Mouse (Mus musculus): ENCODE measurements around the gene Peli1. TPM values are rescaled to one million over a fixed set of nuclear protein-coding genes. Genes with fewer than 3 reads are reported as not detected.

Peli1 gene
- polyA plus RNA-seq, 1 experiment, result 9.1 TPM

DNA sequence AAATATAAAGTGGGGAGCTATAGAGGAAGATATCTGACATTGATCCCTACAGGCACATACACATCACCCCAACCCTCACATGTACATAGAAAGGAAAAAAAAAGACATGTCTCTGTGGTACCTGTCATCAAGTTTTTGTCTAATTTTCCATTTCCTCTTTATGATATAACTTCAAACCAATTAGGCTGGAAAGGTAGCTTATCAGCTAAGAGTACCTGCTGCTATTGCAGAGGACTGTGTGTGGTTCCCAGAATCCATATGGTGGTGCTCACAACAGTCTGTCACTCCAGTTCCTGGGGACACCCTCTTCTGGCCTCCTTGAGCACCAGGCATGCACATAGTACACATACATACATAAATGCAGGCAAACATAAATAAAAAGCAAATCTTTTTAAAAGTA lies 24.7 kb downstream of the Peli1 start:
- H3K4me1 ChIP-seq (ENCODE audit: control insufficient read depth, insufficient read depth, low read length), result no peaks in the 10 kb centered on the region; the same call in 1 of the 2 replicates
- TF ChIP-seq POLR2A (IDR thresholded peaks at IDR 0.05; ENCODE audit: borderline replicate concordance, control insufficient read depth, low read depth, low read length), result no peak
- no peak for TF ChIP-seq CTCF (IDR thresholded peaks at IDR 0.05; ENCODE audit: control insufficient read depth, insufficient read depth, low read length)
- H3K4me3 ChIP-seq (replicated peaks; ENCODE audit: control insufficient read depth, low read depth, low read length), result no peak overlapping the region
- no peak overlapping the region for H3K27ac ChIP-seq (ENCODE audit: control insufficient read depth, insufficient read depth, low read depth, low read length, poor library complexity)

DNA sequence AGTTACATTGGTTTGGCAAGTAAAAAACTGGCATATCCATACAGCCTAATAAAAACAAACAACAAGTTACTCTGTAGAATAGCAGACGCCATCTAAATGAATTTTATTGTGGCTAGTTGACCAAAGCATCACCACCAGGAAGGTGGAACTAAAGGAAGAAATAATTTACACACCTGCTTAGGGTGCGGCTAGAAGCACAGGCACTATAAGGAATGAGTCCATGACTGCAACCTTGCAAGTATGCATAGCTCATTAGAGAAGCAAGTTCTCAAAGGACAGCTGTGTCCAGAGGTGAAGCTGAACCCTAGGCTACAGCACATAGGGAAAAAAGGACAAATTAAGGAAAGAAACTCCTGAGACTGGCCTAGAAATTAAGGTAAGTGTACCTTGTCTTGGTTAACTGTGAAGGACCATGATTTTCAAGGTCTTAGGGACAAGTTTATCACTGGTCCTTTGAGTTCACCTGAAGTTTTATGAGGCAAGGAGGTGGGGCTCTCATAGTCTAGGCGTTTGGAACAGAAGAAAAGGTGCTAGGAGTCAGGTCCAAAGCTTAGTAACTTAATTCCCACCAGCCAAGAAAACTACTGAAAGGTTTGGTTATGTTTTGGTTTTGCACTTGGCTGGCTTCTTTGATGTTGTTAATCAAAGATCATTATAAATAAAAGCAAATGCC lies 25.7 kb downstream of the Peli1 start:
- 82% methylated on average over 3 of the region's 3 CpGs for WGBS
- no peak overlapping the region for H3K27ac ChIP-seq (ENCODE audit: control insufficient read depth, insufficient read depth, low read depth, low read length, poor library complexity)
- TF ChIP-seq CTCF (IDR thresholded peaks at IDR 0.05; ENCODE audit: control insufficient read depth, insufficient read depth, low read length), result no peak
- no peak for TF ChIP-seq POLR2A (IDR thresholded peaks at IDR 0.05; ENCODE audit: borderline replicate concordance, control insufficient read depth, low read depth, low read length)
- H3K4me1 ChIP-seq (ENCODE audit: control insufficient read depth, insufficient read depth, low read length), result no peaks in the 10 kb centered on the region; the same call in 1 of the 2 replicates
- no peak overlapping the region for H3K4me3 ChIP-seq (replicated peaks; ENCODE audit: control insufficient read depth, low read depth, low read length)

GRCm38 (mm10) chr11:21121737-21122136 lies 30.6 kb downstream of the Peli1 start:
- H3K4me3 ChIP-seq (replicated peaks; ENCODE audit: control insufficient read depth, low read depth, low read length), result no peak overlapping the region
- WGBS, result 68% methylated on average over 2 of the region's 2 CpGs
- no peaks in the 10 kb centered on the region for H3K4me1 ChIP-seq (ENCODE audit: control insufficient read depth, insufficient read depth, low read length)
- no peak overlapping the region for H3K27ac ChIP-seq (ENCODE audit: control insufficient read depth, insufficient read depth, low read depth, low read length, poor library complexity)
- TF ChIP-seq POLR2A (IDR thresholded peaks at IDR 0.05; ENCODE audit: borderline replicate concordance, control insufficient read depth, low read depth, low read length) (no peak), CTCF (IDR thresholded peaks at IDR 0.05; ENCODE audit: control insufficient read depth, insufficient read depth, low read length) (no peak)

DNA sequence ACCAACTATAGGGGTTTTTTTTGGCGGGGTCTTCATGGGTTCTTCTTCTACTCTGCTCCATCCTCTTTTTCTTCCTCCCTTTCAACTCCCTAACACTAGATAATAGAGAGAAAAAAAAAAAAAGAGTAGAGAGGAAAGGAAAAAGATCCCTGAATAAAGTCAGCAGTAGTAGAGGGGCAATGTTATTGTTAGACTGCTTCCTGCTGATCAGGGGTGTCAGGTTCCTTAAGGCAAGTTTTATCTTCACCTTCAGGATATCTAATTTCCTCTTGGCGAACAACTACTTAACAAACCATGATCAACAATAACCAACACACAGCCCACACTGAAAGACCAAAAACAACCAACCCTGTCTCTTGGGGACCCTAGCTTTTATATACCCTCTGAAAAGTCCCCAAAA lies 31.3 kb downstream of the Peli1 start:
- Histone ChIP-seq H3K27ac (ENCODE audit: control insufficient read depth, insufficient read depth, low read depth, low read length, poor library complexity) (no peak overlapping the region), H3K4me3 (replicated peaks; ENCODE audit: control insufficient read depth, low read depth, low read length) (no peak overlapping the region), H3K4me1 (ENCODE audit: control insufficient read depth, insufficient read depth, low read length) (no peaks in the 10 kb centered on the region)
- 66% methylated on average over 2 of the region's 2 CpGs for WGBS
- TF ChIP-seq POLR2A (IDR thresholded peaks at IDR 0.05; ENCODE audit: borderline replicate concordance, control insufficient read depth, low read depth, low read length) (no peak), CTCF (IDR thresholded peaks at IDR 0.05; ENCODE audit: control insufficient read depth, insufficient read depth, low read length) (no peak)

DNA sequence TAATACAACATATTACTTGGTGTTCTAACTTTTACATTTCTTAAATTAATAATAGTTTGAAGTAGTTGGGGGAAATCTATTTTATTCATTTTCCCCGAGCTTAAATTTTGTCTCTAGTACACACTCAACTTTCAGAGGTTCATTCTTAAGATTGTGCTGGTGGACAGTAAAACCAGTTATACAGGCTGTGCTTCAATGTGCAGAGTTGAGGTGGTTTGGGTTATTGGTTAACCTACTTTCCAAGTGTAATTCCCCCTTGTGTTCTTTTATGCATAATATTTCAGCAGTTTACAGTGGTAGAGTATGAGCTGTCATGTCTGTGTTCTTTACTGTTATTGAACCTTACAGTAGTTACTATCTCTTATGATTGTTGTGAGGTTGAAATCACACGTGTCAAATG lies 40.6 kb downstream of the Peli1 start:
- 73% methylated on average over 2 of the region's 2 CpGs for WGBS
- H3K4me3 ChIP-seq (replicated peaks; ENCODE audit: control insufficient read depth, low read depth, low read length), result no peak overlapping the region
- H3K4me1 ChIP-seq (ENCODE audit: control insufficient read depth, insufficient read depth, low read length), result peaks cover 1% of the 10 kb centered on the region
- no peak overlapping the region for H3K27ac ChIP-seq (ENCODE audit: control insufficient read depth, insufficient read depth, low read depth, low read length, poor library complexity)
- TF ChIP-seq POLR2A (IDR thresholded peaks at IDR 0.05; ENCODE audit: borderline replicate concordance, control insufficient read depth, low read depth, low read length) (no peak), CTCF (IDR thresholded peaks at IDR 0.05; ENCODE audit: control insufficient read depth, insufficient read depth, low read length) (no peak)

- 55% methylated on average over 2 of the region's 2 CpGs for WGBS
- Histone ChIP-seq H3K27ac (ENCODE audit: control insufficient read depth, insufficient read depth, low read depth, low read length, poor library complexity) (no peak overlapping the region), H3K4me1 (ENCODE audit: control insufficient read depth, insufficient read depth, low read length) (peaks cover 1% of the 10 kb centered on the region), H3K4me3 (replicated peaks; ENCODE audit: control insufficient read depth, low read depth, low read length) (no peak overlapping the region)
- TF ChIP-seq CTCF (IDR thresholded peaks at IDR 0.05; ENCODE audit: control insufficient read depth, insufficient read depth, low read length) (no peak), POLR2A (IDR thresholded peaks at IDR 0.05; ENCODE audit: borderline replicate concordance, control insufficient read depth, low read depth, low read length) (no peak)
Measured at GRCm38 (mm10) chr11:21134875-21135451, 43.9 kb downstream of the Peli1 start.

DNA sequence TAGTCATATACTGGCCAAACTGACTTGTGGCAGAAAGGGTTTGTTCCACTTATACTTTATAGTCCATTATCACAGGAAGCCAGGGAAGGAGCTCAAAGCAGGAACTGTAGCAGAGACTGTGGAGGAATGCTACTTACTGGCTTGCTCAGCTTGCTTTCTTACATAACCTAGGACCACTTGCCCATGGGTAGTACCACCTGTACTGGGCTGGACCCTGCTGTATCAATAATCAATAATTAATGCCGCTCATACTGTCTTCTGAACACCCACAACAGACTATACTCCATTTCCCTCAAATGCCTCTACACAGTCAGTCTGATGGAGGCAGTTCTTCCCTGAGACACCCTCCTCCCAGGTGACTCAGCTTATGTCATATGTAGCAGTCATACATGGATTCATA lies 48.4 kb downstream of the Peli1 start:
- Histone ChIP-seq H3K4me3 (replicated peaks; ENCODE audit: control insufficient read depth, low read depth, low read length) (no peak overlapping the region), H3K4me1 (ENCODE audit: control insufficient read depth, insufficient read depth, low read length) (peaks cover 1% of the 10 kb centered on the region), H3K27ac (ENCODE audit: control insufficient read depth, insufficient read depth, low read depth, low read length, poor library complexity) (no peak overlapping the region)
- no peak for TF ChIP-seq CTCF (IDR thresholded peaks at IDR 0.05; ENCODE audit: control insufficient read depth, insufficient read depth, low read length)
- no peak for TF ChIP-seq POLR2A (IDR thresholded peaks at IDR 0.05; ENCODE audit: borderline replicate concordance, control insufficient read depth, low read depth, low read length)
- WGBS, result 100% methylated on average over 1 of the region's 1 CpGs

- H3K27ac ChIP-seq (ENCODE audit: control insufficient read depth, insufficient read depth, low read depth, low read length, poor library complexity), result no peak overlapping the region
- no peak overlapping the region for H3K4me3 ChIP-seq (replicated peaks; ENCODE audit: control insufficient read depth, low read depth, low read length)
- TF ChIP-seq CTCF (IDR thresholded peaks at IDR 0.05; ENCODE audit: control insufficient read depth, insufficient read depth, low read length), result no peak
- TF ChIP-seq POLR2A (IDR thresholded peaks at IDR 0.05; ENCODE audit: borderline replicate concordance, control insufficient read depth, low read depth, low read length), result no peak
- no peaks in the 10 kb centered on the region for H3K4me1 ChIP-seq (ENCODE audit: control insufficient read depth, insufficient read depth, low read length)
- 90% methylated on average over 7 of the region's 7 CpGs for WGBS
Measured at GRCm38 (mm10) chr11:21141242-21141641, 50.2 kb downstream of the Peli1 start.
